Mouse (Mus musculus) adrenal gland, postnatal 10 days (tissue): ENCODE data around the gene Rps8. TPM values are rescaled to one million over a fixed set of nuclear protein-coding genes. Genes with fewer than 3 reads are reported as not detected.

Experiments used
- DNase-seq: peaks from one replicate; pipeline ENCODE4 v3.0.0; 2021; ENCODE audit warnings: mixed read lengths
- total RNA-seq, 2 experiments: library from RNA; stranded (reverse); gene quantifications; 2 replicates each; pipeline ENCODE4 v1.2.3; 2021

Rps8 gene
- total RNA-seq, 2 experiments from 2014 or later = 1,173 to 1,206 TPM

DNA sequence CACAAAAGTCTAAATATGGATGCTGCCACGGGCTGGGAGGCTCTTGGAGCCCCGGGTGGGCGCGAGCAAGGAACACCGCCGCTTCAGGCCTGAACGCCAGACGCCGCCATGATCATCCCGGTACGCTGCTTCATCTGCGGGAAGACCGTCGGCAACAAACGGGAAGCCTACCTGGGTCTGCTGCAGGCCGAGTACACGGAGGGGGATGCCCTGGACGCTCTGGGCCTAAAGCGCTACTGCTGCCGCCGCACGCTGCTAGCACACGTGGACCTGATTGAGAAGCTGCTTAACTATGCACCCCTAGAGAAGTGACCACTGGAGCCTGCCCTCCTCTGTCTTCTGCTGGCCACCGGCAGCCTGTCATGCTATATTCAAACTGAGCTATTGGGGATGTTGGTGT is 7.2 kb downstream of the Rps8 start:
- DNase-seq = no peak

DNA sequence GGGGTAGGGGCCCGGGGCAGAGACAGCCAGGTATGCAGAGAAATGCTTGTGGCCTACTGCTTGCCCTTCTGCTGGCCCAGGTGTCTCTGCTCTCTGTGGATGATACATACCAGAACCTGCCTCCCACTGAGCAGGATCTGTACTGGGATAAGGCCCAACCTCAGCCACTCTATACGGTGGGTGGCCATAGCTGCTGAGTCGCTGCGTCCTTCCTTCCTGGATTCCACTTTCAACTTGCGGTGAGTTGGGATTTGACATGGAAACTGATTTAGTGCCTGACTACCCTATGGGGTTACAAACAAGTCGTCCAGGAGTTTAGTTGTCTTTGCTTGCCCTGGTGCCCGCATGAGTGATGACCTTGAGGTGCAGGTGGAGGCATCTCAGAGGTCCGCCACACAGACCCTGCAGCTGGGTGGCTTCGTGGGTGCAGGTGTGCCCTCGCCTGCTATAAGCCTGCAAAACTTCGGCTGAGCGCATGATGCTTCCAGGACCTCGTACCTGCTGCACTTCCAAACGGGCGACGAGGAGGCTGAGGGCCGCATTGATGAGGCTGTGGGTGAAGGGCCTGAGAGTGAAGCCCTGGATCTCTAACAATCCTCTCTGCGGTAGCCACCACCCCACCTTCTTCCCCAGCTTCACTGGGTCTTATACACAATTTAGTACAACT is 7.9 kb downstream of the Rps8 start:
- no peak for DNase-seq

DNA sequence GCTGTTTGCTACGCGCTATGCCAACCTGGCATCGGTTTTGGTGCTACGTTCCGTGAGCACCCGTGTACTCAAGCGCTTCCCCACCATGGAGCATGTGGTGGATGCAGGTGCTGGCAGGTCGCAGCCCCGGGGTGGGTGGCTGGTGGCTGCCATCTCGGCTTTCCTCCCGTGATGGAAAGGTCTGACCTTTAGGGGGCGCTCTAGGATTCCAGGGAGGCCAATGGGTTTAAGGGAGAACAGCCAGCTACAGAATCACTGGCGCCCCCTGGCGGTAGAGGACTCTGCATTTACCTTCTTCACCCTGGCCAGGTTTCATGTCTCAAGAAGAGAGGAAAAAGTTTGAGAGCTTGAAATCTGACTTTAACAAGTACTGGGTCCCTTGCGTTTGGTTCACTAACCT is 9.9 kb downstream of the Rps8 start:
- DNase-seq = peak; percentile 95

GRCm38 (mm10) chr4:117145248-117145647 is 10.8 kb downstream of the Rps8 start:
- DNase-seq = no peak

GRCm38 (mm10) chr4:117143023-117143422 is 13.0 kb downstream of the Rps8 start:
- no peak for DNase-seq

- no peak for DNase-seq
Observed at GRCm38 (mm10) chr4:117140613-117141012, 15.4 kb downstream of the Rps8 start.

DNA sequence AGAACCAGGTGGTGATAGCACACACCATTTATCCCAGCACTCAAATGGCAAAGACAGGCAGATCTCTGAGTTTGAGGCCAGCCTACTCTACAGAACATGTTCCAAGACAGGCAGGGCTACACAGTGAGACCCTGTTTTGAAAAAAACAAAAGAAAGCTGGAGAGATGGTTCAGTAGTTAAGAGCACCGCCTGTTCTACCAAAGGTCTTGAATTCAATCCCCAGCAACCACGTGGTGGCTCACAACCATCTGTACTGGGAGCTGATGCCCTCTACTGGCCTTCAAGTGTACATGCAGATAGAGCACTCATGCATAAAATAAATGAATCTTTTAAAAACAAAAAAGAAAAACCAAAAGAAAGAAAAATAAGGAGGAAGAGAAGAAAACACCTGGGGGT is 16.8 kb downstream of the Rps8 start:
- peak; percentile 55 for DNase-seq

- no peak for DNase-seq
Observed at GRCm38 (mm10) chr4:117138295-117139216, 17.5 kb downstream of the Rps8 start.

GRCm38 (mm10) chr4:117136034-117136433 is 20.0 kb downstream of the Rps8 start:
- DNase-seq = peak; percentile 73

GRCm38 (mm10) chr4:117134601-117134995 is 21.4 kb downstream of the Rps8 start:
- no peak for DNase-seq

GRCm38 (mm10) chr4:117133817-117134600 is 22.0 kb downstream of the Rps8 start, which contains the start of gene Plk3:
Gene Plk3 (minus strand): TSS chr4:117133963.
- peak; percentile 98 for DNase-seq

DNA sequence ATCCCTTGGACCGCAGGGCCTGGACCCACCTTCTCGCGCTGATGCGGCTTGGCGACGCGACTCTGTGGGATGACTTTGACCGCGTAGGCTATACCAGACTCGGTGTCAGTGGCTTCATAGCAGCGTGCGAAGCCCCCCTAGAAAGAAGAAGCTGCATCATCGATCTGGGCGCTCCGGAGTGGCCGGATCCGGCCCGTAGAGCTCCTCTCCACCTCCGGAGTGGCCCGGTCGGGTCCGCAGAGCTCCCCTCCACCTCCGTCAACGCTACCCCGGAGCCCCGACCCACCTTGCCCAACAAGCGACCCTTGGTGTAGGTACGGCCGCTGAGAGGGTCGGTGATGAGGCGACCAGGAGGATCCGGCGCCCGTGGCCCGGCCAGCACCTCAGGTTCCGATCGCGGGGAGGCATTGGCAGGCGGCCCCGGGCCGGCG is 22.7 kb downstream of the Rps8 start:
- no peak for DNase-seq

- no peak for DNase-seq
Observed at GRCm38 (mm10) chr4:117132794-117133143, 23.3 kb downstream of the Rps8 start.

GRCm38 (mm10) chr4:117131890-117132793 is 23.9 kb downstream of the Rps8 start:
- DNase-seq = no peak

- DNase-seq = no peak
Observed at GRCm38 (mm10) chr4:117131198-117131597, 24.8 kb downstream of the Rps8 start.

GRCm38 (mm10) chr4:117130790-117131189 is 25.3 kb downstream of the Rps8 start:
- no peak for DNase-seq

- DNase-seq = no peak
Observed at GRCm38 (mm10) chr4:117127991-117128686, 27.9 kb downstream of the Rps8 start.

DNA sequence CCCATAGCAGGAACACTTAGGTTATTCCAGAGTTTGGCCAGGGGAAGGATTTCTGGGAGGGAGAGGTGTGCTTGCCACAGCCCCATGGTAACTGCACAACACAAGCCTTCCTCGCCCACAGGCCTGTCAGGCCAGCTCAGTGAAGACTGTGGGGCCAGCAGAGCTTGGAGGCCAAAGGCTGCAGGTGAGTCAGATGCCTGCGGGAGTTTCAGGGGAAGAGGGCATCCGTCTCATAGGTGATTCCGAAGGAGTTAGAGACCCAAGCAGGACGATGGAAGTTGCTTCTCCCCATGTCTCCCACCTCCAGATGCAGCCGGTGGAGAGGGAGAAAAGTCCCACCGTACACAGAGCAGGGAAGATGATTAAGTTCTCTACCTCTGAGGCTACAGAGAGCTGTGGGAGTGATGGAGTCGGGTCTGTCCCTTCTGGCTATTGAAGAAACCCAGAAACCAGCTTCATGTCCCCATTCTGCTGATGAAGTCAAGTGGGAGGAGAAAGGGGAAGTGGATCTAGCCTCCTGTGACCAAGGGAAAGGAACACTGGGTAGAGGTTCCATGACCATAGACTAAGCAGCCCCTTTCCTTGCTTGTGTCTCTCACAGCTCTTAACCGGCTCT is 29.3 kb downstream of the Rps8 start, which contains the start of gene Tctex1d4:
Gene Tctex1d4, plus strand, starts transcription at position 120 of the 616 bp plus-strand sequence.
- no peak for DNase-seq

- DNase-seq = peak; percentile 73
Observed at GRCm38 (mm10) chr4:117125910-117126674, 30.0 kb downstream of the Rps8 start.
